Mouse (Mus musculus): ENCODE measurements at regions not wholly inside any gene's neighbourhood (a gene's known extent, or its start where the extent isn't known, plus 50 kb on each side); places are given as distances from the start of the nearest gene placed in this dataset.

GRCm38 (mm10) chr10:105704472-105705235 is 130.4 kb upstream of the Tmtc2 start:
- Histone ChIP-seq H3K9me3 (no peaks in the 10 kb centered on the region), H3K36me3 (no peaks in the 10 kb centered on the region), H3K27me3 (no peaks in the 10 kb centered on the region), H3K4me2 (no peak overlapping the region), H3K4me1 (replicated peaks) (no peaks in the 10 kb centered on the region), H3K27ac (replicated peaks) (no peak overlapping the region), H3K9ac (no peak overlapping the region), H3K4me3 (no peak overlapping the region)
- WGBS: 75% methylated on average over 6 of the region's 6 CpGs
- ATAC-seq (ENCODE audit: low FRiP score, low read depth): no peak

- no peak overlapping the region for H3K4me3 ChIP-seq
- no peak overlapping the region for H3K27ac ChIP-seq (replicated peaks)
- no peaks in the 10 kb centered on the region for H3K27me3 ChIP-seq
- no peaks in the 10 kb centered on the region for H3K36me3 ChIP-seq
- H3K4me1 ChIP-seq (replicated peaks): peaks cover 4% of the 10 kb centered on the region; the same call in 1 of the 2 replicates
- no peak for ATAC-seq (ENCODE audit: low FRiP score, low read depth)
- H3K9ac ChIP-seq: no peak overlapping the region
- WGBS: 37% methylated on average over 4 of the region's 4 CpGs
- no peaks in the 10 kb centered on the region for H3K9me3 ChIP-seq
- no peak overlapping the region for H3K4me2 ChIP-seq
Measured at GRCm38 (mm10) chr10:105693131-105693530, 118.9 kb upstream of the Tmtc2 start.

- no peak for ATAC-seq (ENCODE audit: low FRiP score, low read depth)
- peaks cover 4% of the 10 kb centered on the region; the same call in 1 of the 2 replicates for H3K4me1 ChIP-seq (replicated peaks)
- 29% methylated on average over 9 of the region's 9 CpGs for WGBS
- H3K9me3 ChIP-seq: no peaks in the 10 kb centered on the region
- H3K27ac ChIP-seq (replicated peaks): no peak overlapping the region
- H3K9ac ChIP-seq: peak overlapping the region; percentile 3; the same call in 1 of the 2 replicates
- no peaks in the 10 kb centered on the region for H3K27me3 ChIP-seq
- H3K4me3 ChIP-seq: no peak overlapping the region
- H3K36me3 ChIP-seq: no peaks in the 10 kb centered on the region
- H3K4me2 ChIP-seq: peak overlapping the region; percentile 23
Measured at GRCm38 (mm10) chr10:105689388-105689787, 115.1 kb upstream of the Tmtc2 start.

- H3K4me2 ChIP-seq: peak overlapping the region; percentile 23
- peaks cover 4% of the 10 kb centered on the region; the same call in 1 of the 2 replicates for H3K4me1 ChIP-seq (replicated peaks)
- no peak overlapping the region for H3K4me3 ChIP-seq
- 48% methylated on average over 9 of the region's 9 CpGs for WGBS
- no peaks in the 10 kb centered on the region for H3K27me3 ChIP-seq
- no peaks in the 10 kb centered on the region for H3K36me3 ChIP-seq
- H3K27ac ChIP-seq (replicated peaks): no peak overlapping the region
- no peak for ATAC-seq (ENCODE audit: low FRiP score, low read depth)
- no peaks in the 10 kb centered on the region for H3K9me3 ChIP-seq
- no peak overlapping the region for H3K9ac ChIP-seq
Measured at GRCm38 (mm10) chr10:105688879-105689278, 114.6 kb upstream of the Tmtc2 start.

GRCm38 (mm10) chr10:105686876-105687275 is 112.6 kb upstream of the Tmtc2 start:
- no peak overlapping the region for H3K9ac ChIP-seq
- H3K4me3 ChIP-seq: no peak overlapping the region
- WGBS: 73% methylated on average over 5 of the region's 5 CpGs
- H3K9me3 ChIP-seq: no peaks in the 10 kb centered on the region
- peaks cover 4% of the 10 kb centered on the region; the same call in 1 of the 2 replicates for H3K4me1 ChIP-seq (replicated peaks)
- no peaks in the 10 kb centered on the region for H3K27me3 ChIP-seq
- no peak for ATAC-seq (ENCODE audit: low FRiP score, low read depth)
- H3K4me2 ChIP-seq: no peak overlapping the region
- no peaks in the 10 kb centered on the region for H3K36me3 ChIP-seq
- no peak overlapping the region for H3K27ac ChIP-seq (replicated peaks)

GRCm38 (mm10) chr10:105679598-105679997 is 105.3 kb upstream of the Tmtc2 start:
- Histone ChIP-seq H3K27ac (replicated peaks) (no peak overlapping the region), H3K4me3 (no peak overlapping the region), H3K36me3 (no peaks in the 10 kb centered on the region), H3K9me3 (no peaks in the 10 kb centered on the region), H3K4me1 (replicated peaks) (no peaks in the 10 kb centered on the region), H3K9ac (no peak overlapping the region), H3K4me2 (no peak overlapping the region), H3K27me3 (no peaks in the 10 kb centered on the region)
- WGBS: 90% methylated on average over 6 of the region's 6 CpGs
- no peak for ATAC-seq (ENCODE audit: low FRiP score, low read depth)

GRCm38 (mm10) chr10:105666959-105667358 is 92.7 kb upstream of the Tmtc2 start:
- H3K9ac ChIP-seq: no peak overlapping the region
- WGBS: 83% methylated on average over 2 of the region's 2 CpGs
- no peak for ATAC-seq (ENCODE audit: low FRiP score, low read depth)
- H3K36me3 ChIP-seq: no peaks in the 10 kb centered on the region
- no peak overlapping the region for H3K4me2 ChIP-seq
- no peaks in the 10 kb centered on the region for H3K4me1 ChIP-seq (replicated peaks)
- no peak overlapping the region for H3K4me3 ChIP-seq
- no peaks in the 10 kb centered on the region for H3K27me3 ChIP-seq
- H3K27ac ChIP-seq (replicated peaks): no peak overlapping the region
- no peaks in the 10 kb centered on the region for H3K9me3 ChIP-seq

GRCm38 (mm10) chr10:105660761-105661160 is 86.5 kb upstream of the Tmtc2 start:
- no peak overlapping the region for H3K27ac ChIP-seq (replicated peaks)
- no peak overlapping the region for H3K9ac ChIP-seq
- ATAC-seq (ENCODE audit: low FRiP score, low read depth): no peak
- no peak overlapping the region for H3K4me2 ChIP-seq
- no peak overlapping the region for H3K4me3 ChIP-seq
- H3K4me1 ChIP-seq (replicated peaks): no peaks in the 10 kb centered on the region
- H3K9me3 ChIP-seq: no peaks in the 10 kb centered on the region
- no peaks in the 10 kb centered on the region for H3K27me3 ChIP-seq
- 95% methylated on average over 7 of the region's 7 CpGs for WGBS
- no peaks in the 10 kb centered on the region for H3K36me3 ChIP-seq

- no peak for ATAC-seq (ENCODE audit: low FRiP score, low read depth)
- 75% methylated on average over 2 of the region's 2 CpGs for WGBS
- H3K4me3 ChIP-seq: no peak overlapping the region
Measured at GRCm38 (mm10) chr10:105656788-105657187, 82.5 kb upstream of the Tmtc2 start.

GRCm38 (mm10) chr10:105652475-105652874 is 78.2 kb upstream of the Tmtc2 start:
- Histone ChIP-seq H3K4me2 (no peak overlapping the region), H3K4me1 (replicated peaks) (no peaks in the 10 kb centered on the region), H3K9ac (no peak overlapping the region), H3K36me3 (no peaks in the 10 kb centered on the region), H3K4me3 (no peak overlapping the region), H3K27ac (replicated peaks) (no peak overlapping the region), H3K9me3 (no peaks in the 10 kb centered on the region), H3K27me3 (no peaks in the 10 kb centered on the region)
- ATAC-seq (ENCODE audit: low FRiP score, low read depth): no peak
- WGBS: 89% methylated on average over 2 of the region's 2 CpGs

More at GRCm38 (mm10) chr10:105656788-105657187, 82.5 kb upstream of the Tmtc2 start:
- Histone ChIP-seq H3K27me3 (no peaks in the 10 kb centered on the region), H3K9ac (no peak overlapping the region), H3K27ac (replicated peaks) (no peak overlapping the region), H3K9me3 (no peaks in the 10 kb centered on the region), H3K4me1 (replicated peaks) (no peaks in the 10 kb centered on the region), H3K36me3 (no peaks in the 10 kb centered on the region), H3K4me2 (no peak overlapping the region)

GRCm38 (mm10) chr10:105639011-105639451 is 64.8 kb upstream of the Tmtc2 start:
- Histone ChIP-seq H3K4me1 (replicated peaks) (no peaks in the 10 kb centered on the region), H3K9me3 (no peaks in the 10 kb centered on the region), H3K36me3 (no peaks in the 10 kb centered on the region), H3K27me3 (no peaks in the 10 kb centered on the region), H3K4me3 (no peak overlapping the region), H3K9ac (no peak overlapping the region), H3K4me2 (peak overlapping the region; percentile 32), H3K27ac (replicated peaks) (peak overlapping the region; percentile 75)
- peak; percentile 96 for ATAC-seq (ENCODE audit: low FRiP score, low read depth)
- WGBS: 34% methylated on average over 9 of the region's 9 CpGs

- Histone ChIP-seq H3K4me2 (peak overlapping the region; percentile 32), H3K9ac (no peak overlapping the region), H3K9me3 (no peaks in the 10 kb centered on the region), H3K27me3 (no peaks in the 10 kb centered on the region), H3K4me3 (no peak overlapping the region), H3K4me1 (replicated peaks) (no peaks in the 10 kb centered on the region), H3K27ac (replicated peaks) (peak overlapping the region; percentile 75), H3K36me3 (no peaks in the 10 kb centered on the region)
- ATAC-seq (ENCODE audit: low FRiP score, low read depth): peak; percentile 31; the same call in 1 of the 2 replicates
- WGBS: 37% methylated on average over 10 of the region's 10 CpGs
Measured at GRCm38 (mm10) chr10:105638500-105638899, 64.2 kb upstream of the Tmtc2 start.
